Mouse (Mus musculus) fat pad, adult 2 months (tissue): ENCODE data around the gene Dio3.

Experiments used
- DNase-seq: peaks from one replicate; pipeline ENCODE4 v3.0.0-alpha.2; 2011; ENCODE audit warnings: low read depth, low spot score; ENCODE audit errors: extremely low read depth

Dio3 gene

DNA sequence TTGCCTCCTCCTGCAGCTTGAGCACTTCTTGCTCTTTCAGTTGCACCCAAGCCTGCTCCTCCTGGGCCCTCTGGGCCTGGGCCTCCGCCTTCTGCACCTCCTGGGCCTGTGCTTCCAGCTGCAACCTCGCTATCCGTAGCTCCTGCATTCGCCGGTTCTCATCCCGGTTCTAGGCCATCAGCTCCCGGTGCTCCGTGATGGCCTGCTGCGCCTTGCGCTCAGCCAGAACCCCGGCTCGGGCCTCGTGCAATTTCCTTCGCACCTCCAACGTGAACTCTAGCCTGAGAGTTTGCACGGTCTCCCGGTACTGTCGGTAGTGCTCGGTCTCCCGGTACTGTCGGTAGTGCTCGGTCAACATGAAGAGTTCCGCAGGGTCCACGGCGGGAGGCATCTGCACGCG is 40.8 kb downstream of the Dio3 start:
- DNase-seq, result no peak
